Mouse (Mus musculus) left cerebral cortex, adult 9 months (tissue): ENCODE measurements around the gene Chil4.

ENCODE experiments used
- DNase-seq, 2 experiments: peaks; one replicate each; pipeline ENCODE4 v3.0.0; 2022; ENCODE audit warnings: low spot score in 2 of 2

The Chil4 gene

DNA sequence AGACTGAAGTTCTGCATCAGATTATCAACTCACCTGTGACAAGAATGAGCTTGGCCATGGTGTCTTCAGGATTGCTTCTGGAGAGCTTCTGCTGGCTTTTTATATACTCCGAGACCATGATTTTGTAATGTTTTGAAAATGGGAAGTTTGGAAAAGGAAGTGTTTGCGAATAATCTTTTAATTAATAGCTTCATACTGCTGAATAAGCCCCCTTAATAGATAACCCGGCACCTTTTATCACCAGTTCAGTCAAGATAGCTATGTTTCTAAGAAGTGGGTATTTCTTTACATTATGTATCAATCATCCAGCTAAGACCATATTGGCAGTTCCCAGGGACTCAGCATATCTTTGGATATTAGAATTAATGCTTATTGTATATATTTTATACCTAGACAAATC, 51.8 kb downstream of the Chil4 start, which contains the start of gene Chil3:
TSS of gene Chil3 (minus strand) at position 101 of the 400 bp plus-strand sequence.
- no peak for DNase-seq

DNA sequence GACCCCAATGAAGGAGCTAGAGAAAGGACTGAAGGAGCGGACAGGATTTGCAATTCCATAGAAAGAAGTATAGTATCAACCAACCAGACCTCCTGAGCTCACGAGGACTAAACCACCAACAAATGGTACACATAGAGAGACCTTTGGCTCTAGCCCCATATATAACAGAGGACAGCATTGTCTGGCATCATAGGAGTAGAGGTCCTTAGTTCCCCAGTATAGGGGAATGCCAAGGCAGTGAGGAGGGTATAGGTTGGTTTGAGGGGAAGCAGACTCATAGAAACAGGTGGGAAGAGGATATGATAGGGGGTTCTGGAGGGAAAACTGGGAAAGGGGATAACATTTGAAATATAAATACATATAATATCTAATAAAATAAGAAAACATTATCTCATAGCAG, 64.9 kb downstream of the Chil4 start:
- no peak for DNase-seq
